Mouse (Mus musculus) frontal cortex, postnatal 14 days (tissue): ENCODE results near the gene Slc35f5.
"Not testable (repeated sequence)": the region's sequence is repeated elsewhere in the genome, so short reads cannot be mapped to it uniquely, and the experiment has no call there.

ENCODE experiments used
- DNase-seq, 2 experiments: peaks; one replicate each; pipeline ENCODE4 v3.0.0; 2022; ENCODE audit warnings: low spot score in 2 of 2

Gene Slc35f5

GRCm38 (mm10) chr1:125560259-125561192 lies at the start of gene Slc35f5:
Slc35f5 (plus strand) TSS chr1:125560595.
- DNase-seq: peak; percentile 92

DNA sequence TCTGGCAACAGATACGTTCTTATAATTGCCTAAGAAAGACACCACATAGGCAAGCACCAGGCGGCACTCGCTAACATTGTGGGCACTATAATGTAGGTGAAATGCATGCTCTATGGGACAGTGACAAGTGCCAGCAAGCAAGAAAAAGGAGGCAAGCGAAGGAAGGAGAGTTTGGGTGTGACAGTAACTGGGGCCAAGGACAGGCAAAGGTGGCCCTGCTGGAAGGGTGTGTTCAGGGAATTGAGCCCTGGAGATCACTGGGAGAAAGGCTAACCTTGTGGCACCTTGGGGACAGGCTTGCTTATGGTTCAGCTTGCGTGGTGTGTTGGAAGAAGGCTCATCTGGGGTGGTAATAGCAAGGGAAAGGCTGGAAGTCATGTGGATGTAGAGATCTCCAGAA lies 45.7 kb upstream of the Slc35f5 start:
- no peak for DNase-seq

GRCm38 (mm10) chr1:125516910-125517659 lies 43.3 kb upstream of the Slc35f5 start:
- no peak for DNase-seq

- no peak for DNase-seq
These were observed 41.2 kb upstream of the Slc35f5 start for GRCm38 (mm10) chr1:125519107-125519611.

DNA sequence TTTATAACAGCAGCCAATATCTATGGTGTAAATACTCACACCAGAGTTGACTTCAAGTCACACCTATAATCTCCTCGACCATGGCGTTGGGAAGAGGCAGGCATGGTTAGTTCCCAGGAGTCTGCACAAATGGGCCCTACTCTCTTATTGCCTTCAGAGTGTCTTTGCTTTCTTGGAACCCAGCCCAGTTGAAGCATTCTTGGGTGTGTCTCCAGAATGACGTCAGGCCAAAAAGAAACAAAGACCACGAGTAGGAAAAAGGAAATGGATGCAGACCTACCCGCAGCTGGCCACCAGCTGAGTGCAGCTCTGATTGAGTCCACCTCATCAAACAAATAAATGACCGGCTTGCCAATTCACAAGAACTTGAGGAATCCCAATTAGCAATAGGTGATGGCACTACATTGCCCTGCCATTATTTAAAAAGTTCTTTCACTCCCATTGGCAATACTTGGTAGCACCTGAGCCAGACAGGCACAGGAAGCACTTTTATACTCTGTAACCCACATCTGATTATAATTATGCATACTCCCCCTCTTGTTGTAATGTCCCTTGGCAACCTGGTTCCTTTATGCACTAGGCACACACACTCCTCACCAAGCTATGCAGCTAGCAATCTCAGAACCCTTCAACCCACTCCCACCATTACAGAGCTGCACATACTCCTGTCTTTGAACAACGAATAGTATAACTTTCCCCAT lies 34.3 kb upstream of the Slc35f5 start:
- no peak for DNase-seq

DNA sequence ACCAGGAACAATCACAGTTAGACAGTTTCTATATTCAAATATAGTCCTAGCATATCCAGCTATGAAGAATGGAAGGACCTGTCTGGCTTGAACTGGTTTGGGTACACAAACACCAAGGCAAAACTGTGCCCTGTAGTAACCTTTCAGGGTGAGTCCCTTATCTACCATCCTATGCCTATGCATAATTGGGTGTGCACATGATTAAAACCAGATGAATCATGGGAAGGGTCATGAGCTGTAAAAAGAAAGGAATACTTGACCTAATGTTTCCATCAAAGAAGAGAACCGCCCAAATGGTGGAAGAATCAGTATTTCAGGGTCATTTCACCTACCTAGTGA lies 33.8 kb upstream of the Slc35f5 start:
- no peak for DNase-seq

GRCm38 (mm10) chr1:125527364-125527763 lies 33.0 kb upstream of the Slc35f5 start:
- DNase-seq: no peak

DNA sequence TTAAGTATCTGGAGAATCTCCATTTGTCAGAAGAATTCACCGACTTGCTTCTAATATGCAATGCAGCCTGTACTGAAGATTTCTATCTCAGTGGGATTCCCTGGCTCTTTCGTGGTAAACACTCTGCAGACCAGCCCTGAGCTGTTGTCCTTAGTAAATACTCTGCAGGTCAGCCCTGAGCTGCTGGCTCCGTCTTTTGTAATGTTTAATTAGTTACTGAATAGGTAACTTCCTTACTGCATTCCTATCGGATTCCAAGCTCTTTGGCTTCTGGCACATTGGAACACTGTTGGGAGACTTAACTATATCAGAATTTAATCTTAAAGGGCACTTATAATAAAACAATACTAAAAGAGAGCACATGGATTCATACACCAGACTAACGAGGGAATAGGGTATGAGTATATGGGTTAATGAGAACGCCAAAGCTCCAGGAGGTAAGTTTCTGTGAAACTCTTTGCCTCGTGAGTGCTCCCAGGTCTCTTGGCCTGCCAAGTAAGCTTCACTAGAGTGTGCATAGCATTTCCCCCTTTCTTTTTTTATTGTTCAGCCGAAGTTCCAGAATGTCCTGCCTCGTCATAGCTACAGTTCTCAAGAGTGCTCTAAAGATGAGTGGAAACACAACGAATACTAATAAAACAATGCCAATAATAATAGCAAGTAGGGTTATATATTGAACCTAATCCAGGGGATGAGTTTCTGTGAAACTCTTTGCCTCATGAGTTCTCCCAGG lies 27.0 kb upstream of the Slc35f5 start:
- not testable (repeated sequence) for DNase-seq

DNA sequence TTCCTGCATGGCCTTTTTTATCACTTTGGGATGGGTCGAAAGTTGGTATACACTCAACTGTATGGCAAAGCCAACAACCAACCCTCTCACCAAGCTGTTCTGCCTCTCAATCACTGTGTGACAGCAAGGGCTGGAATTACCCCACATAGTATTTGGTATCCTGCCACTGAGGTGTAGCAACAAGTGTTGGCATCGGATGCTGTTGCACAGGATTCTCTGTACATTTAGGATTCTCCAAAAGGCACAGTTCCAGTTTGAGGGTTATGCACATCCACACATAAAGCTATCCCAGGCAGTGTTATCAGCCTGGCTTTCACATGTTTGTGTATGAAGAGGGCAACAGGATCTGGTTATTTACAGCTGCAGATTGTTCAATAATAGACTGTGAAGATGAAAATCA lies 23.3 kb upstream of the Slc35f5 start:
- no peak for DNase-seq

DNA sequence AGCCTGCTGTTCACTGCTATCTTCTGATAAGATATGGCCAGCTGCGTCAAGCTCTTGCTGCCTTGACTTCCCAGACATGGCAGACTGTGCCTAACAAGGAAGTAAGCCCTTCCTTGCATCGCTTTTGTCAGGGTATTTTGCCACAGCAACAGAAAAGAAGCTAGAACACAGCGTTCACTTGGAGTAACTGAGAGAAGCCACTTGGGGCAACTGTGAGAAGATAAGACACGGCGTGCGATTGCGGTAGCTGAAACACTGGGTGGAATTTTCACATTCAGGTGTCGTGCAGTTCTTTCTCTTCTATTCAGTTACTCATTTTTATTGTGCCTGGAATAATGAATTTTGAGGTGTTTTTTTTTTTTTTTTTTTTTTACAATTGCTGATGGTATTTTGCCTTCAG lies 22.6 kb upstream of the Slc35f5 start:
- no peak for DNase-seq

DNA sequence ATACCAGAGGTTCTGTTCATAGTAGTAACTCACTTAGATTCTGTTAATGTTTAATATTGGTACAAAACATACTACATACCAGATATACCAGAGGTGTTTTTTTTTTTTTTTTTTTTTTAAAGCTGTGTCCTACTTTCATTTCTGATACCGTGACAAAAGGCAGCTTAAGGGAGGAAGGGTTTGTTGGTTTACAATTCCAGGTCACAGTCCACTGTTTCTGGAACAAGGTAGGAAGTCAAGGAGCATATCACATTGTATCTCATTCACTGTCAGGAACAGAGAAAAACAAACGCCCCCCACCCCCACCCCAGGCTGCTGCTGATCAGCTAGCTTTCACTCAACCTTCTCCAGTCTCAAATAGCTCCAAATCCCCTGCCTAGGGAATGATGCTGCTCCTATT lies 21.1 kb upstream of the Slc35f5 start:
- DNase-seq: no peak

GRCm38 (mm10) chr1:125542008-125542999 lies 18.1 kb upstream of the Slc35f5 start:
- DNase-seq: no peak

DNA sequence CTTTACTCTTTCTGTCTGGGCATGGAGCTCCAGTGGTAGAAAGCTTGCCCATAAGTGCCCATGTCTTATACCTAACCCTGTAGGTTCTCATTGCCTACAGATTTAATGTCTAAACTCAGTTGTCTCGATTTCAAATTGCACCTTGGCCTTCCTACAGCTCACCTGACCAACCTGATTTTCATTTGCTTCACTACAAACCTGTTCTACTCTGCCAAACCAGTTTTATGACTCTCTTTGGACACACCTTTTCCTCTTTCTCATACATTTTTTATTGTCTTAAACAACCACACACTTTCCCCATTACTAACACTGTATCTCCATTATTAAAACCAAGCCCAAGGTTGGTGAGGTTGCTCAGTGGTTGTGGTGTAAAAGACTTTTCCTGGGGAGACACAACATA lies 10.5 kb upstream of the Slc35f5 start:
- no peak for DNase-seq

DNA sequence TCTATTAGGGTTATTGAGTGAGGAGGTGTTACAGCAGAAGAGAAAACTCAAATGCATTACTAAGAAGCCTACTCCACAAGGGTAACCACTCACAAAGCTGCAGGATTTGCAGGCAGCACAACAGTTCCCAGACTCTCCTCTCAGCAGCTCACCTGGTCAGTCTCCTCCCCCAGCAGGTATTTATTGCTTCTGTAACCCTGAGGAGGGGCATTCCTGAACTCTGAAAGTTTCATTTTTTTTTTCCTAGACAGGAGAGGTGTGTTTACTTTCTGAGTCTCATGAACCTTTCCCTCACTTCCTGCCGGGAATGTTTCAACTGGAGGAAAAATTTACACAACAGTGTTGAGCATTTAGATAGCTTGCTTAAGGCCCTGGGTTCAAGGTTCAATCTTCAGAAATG lies 10.0 kb upstream of the Slc35f5 start:
- DNase-seq: no peak

GRCm38 (mm10) chr1:125551564-125551963 lies 8.8 kb upstream of the Slc35f5 start:
- DNase-seq: no peak

DNA sequence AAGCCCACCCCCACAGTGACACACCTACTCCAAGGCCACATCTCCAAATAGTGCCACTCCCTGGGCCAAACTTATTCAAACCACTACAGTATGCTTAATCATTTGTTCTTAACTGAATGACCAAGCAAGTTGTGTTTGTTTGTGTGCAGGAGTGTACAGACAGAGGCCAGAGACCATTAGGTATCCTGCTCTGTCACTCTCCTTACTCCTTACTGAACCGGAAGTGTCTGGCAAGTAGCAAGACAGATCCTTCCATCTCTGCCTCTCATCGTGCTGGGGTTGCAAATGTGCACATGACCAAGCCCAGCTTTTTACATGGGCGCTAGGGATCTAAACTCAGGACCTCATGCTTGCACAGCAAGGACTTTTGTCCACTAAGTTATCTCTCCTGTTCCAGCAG lies 1.1 kb upstream of the Slc35f5 start:
- DNase-seq: no peak

GRCm38 (mm10) chr1:125559721-125560120 lies 674 bp upstream of the Slc35f5 start:
- DNase-seq: no peak

- DNase-seq: peak; percentile 42 to 60
These were observed 811 bp downstream of the Slc35f5 start for GRCm38 (mm10) chr1:125561206-125561605.

GRCm38 (mm10) chr1:125561841-125562240 lies 1.4 kb downstream of the Slc35f5 start:
- no peak for DNase-seq

DNA sequence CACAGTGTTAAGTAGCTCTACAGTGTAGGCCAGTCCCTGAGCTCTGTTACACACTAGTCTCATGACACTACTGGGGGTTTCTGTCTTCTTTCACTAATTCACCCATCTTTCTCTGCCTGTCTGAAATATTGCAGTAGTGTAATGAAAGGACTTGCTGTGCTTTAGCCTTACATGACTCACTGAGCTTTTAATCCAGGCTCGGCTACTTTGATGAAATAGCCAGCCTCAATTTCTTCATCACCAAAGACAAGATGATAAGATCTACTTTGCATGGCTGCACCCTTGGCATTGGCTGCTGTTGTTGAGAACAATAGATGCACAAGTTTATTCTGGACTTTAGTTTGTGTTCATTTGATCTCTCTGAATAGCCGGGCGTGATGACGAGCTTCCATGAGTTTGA lies 7.7 kb downstream of the Slc35f5 start:
- no peak for DNase-seq
